Mouse (Mus musculus): ENCODE results near the gene Rbpjl. TPM values are rescaled to one million over a fixed set of nuclear protein-coding genes. Genes with fewer than 3 reads are reported as not detected.

Gene Rbpjl
- polyA plus RNA-seq (2017; shearing (Covaris generic)), result under 1 TPM in 1 of 2 experiments, not detected in 1; 0.66 TPM

DNA sequence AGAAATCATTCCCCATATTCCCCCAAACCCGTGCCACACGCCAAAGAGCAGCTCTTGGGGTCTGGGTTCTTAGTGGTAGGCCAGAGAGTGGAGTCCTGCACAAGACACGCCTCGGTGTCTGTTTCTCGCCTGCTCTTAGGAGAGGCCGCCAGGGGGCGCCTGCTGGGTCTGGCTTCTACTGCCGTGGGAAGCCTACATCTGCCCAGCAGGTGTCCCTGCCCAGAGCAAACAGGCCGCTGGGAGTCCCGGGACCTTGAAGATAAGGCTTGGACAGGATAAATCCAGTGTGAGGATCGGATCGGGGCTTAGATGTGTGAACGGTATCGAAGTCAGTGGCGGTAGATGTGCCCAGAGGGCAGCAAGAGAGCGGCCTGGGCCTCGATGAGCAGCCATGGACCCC is at the start of gene Rbpjl:
Rbpjl (plus strand) TSS at position 236 of the 400 bp plus-strand sequence.

DNA sequence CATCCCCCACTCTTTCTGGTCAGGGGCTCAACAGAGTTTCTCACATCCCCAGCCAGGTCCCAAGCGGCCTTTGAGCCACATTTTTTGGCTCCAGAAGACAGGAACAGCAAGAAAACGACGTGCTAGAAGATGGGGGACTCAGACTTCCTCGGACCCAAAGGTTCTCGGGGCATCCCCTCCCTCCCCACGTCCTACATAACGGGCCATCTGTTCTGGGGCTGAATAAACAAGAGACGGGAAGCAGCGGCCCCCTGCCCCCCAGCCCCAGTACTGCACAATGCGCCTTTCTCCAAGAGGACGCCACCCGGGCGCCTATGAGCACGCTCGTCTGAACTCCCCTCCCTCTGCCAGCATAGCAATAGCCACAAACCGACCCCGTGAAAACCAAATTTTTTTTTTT is 13.9 kb upstream of the Rbpjl start, which contains the start of gene Slpi:
Slpi (minus strand) TSS at position 76 of the 400 bp plus-strand sequence.

DNA sequence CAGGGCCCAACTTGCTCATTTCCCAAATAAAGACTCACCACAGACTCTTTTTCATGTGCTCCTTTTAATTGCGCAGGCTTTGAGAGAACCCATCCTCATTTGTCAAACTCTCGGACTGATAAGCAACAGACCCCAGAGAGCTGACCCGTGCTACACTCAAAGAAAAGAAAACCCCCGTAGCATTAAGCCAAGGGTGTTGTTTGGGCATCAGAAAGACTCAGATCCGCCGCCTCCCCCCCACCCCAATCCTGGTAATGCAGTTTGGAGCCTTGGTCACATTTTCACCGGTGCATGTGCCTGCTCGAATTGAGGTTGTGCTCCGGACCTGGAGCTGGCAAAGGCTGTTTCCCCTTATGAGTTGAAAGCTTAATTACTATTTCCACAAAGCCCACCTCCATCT is 2.1 kb downstream of the Rbpjl start, which contains the start of gene Matn4:
Matn4 (minus strand) TSS at position 101 of the 400 bp plus-strand sequence.

DNA sequence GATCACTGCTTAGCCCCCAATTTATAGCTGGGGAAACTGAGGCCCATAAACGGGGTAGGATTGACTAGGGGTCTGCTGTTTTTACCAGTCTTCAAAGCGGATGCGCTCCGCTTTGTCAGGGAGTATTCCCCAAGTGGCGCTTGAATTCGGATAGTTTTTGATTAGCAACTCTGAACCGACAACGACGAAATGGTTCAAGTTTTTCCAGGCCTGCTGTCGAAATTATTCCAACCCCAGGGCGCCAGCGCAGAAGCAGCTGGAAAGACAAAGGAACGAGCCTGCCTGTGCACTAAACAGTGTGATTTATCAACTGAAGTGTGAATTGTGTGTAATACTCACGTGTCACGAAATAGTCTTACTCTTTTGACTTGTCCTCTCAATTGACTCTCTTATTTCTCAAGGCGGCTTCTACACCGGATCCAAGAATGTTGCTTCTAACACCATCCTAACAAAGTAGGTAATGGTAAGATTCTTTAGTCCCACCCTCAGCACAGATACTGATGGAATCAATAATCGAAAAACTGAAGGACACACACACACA is 40.6 kb downstream of the Rbpjl start, which contains the start of gene Sdc4:
Sdc4 (minus strand) TSS at position 428 of the 541 bp plus-strand sequence.

DNA sequence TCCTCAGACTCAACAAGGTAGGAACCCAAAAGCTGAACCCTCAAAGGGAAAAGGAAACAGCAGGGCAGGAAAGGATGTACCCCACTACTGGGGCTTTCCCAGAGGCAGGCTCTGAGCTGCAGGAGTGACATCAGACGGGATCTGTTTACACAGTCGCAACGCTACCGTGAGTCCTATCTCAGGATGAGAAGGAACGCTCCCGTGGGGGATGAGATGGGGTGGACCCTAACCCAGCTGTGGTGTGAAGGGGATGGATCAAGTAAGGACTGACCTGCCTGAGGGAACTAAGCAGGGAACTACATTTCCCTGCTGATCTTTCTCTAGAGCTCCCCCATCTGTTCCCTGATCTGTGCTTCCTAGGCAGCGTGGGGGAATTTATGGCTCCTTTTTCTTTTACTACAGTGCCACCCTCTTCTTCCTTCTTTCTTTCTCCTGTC is 53.9 kb downstream of the Rbpjl start, which contains the start of gene Sys1:
Sys1 (plus strand) TSS at position 101 of the 437 bp plus-strand sequence.

DNA sequence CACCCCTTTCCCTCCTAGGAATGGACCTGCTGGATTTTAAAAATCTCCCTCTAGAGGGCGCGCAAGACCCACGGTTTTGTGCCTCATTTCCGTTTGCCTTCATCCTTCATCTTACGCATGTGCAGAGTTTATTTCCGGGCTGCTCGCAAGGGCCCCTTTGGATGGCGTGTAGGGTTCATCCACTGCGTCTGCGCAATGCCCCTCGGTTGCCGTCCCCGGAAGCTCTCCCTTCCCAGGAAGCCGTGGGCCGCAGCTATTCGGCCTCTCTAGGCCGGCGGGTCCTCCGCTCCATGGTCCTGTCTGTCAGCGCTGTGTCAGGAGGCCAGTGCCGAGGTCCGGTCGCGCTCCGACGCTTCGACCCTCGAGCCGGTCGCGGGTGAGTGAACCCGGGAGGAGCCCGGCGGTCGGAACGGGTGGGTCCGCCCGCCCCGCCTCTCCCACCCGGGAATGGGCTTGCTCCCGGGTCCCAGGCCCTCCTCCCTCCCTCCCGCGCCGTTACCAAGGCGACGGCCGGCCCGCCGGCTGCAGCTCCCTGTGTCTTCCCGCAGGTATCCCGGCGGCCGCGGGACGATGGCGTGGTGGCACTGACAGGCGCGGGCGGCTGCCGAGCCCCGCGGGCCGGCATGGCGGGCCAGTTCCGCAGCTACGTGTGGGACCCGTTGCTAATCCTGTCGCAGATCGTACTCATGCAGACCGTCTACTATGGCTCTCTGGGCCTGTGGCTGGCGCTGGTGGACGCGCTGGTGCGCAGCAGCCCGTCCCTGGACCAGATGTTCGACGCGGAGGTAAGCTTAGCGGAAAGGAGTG is 58.0 kb downstream of the Rbpjl start, which contains the start of gene Gm20458:
Gm20458 (plus strand) TSS at position 223 of the 807 bp plus-strand sequence.

Other genes starting within 250 kb of the Rbpjl start
- gene Kcns1, start 232.0 kb upstream of the Rbpjl start, polyA plus RNA-seq (2017; shearing (Covaris generic)), result 1 to 10 TPM in 1 of 2 experiments, under 1 TPM in 1; 0.31 to 1.5 TPM
- gene Wfdc5, start 220.4 kb upstream of the Rbpjl start, polyA plus RNA-seq (2017; shearing (Covaris generic)), result 1 to 10 TPM in 1 of 2 experiments, not detected in 1; 1.8 TPM
- 100 to 1,000 TPM in 1 of 2 experiments, 1 to 10 TPM in 1; 1.4 to 102 TPM for gene Wfdc12, start 212.5 kb upstream of the Rbpjl start, polyA plus RNA-seq (2017; shearing (Covaris generic))
- not detected for gene Wfdc15a, start 203.0 kb upstream of the Rbpjl start, polyA plus RNA-seq (2017; shearing (Covaris generic))
- not detected for gene Wfdc15b, start 181.5 kb upstream of the Rbpjl start, polyA plus RNA-seq (2017; shearing (Covaris generic))
- gene Svs2, start 164.7 kb upstream of the Rbpjl start, polyA plus RNA-seq (2017; shearing (Covaris generic)), result not detected
- 1 to 10 TPM in 1 of 2 experiments, not detected in 1; 1.1 TPM for gene Svs3b, start 146.5 kb upstream of the Rbpjl start, polyA plus RNA-seq (2017; shearing (Covaris generic))
- gene Svs4, start 124.7 kb upstream of the Rbpjl start, polyA plus RNA-seq (2017; shearing (Covaris generic)), result not detected
- gene Svs3a, start 113.9 kb upstream of the Rbpjl start, polyA plus RNA-seq (2017; shearing (Covaris generic)), result not detected
- gene Svs6, start 86.4 kb upstream of the Rbpjl start, polyA plus RNA-seq (2017; shearing (Covaris generic)), result not detected
- gene Svs5, start 70.4 kb upstream of the Rbpjl start, polyA plus RNA-seq (2017; shearing (Covaris generic)), result under 1 TPM in 1 of 2 experiments, not detected in 1; 0.56 TPM
- 10 to 100 TPM in 1 of 2 experiments, 1 to 10 TPM in 1; 1.5 to 18.8 TPM for gene Slpi, start 14.0 kb upstream of the Rbpjl start, polyA plus RNA-seq (2017; shearing (Covaris generic))
- gene Matn4, start 2.0 kb downstream of the Rbpjl start, polyA plus RNA-seq (2017; shearing (Covaris generic)), result under 1 TPM; 0.11 to 0.73 TPM
- gene Sdc4, start 40.7 kb downstream of the Rbpjl start, polyA plus RNA-seq (2017; shearing (Covaris generic)), result 10 to 100 TPM in 1 of 2 experiments, 1 to 10 TPM in 1; 2.2 to 24.3 TPM
- gene Sys1, start 53.8 kb downstream of the Rbpjl start, polyA plus RNA-seq (2017; shearing (Covaris generic)), result 10 to 100 TPM; 81.2 to 96.0 TPM
- 10 to 100 TPM; 19.7 to 21.3 TPM for gene Gm20458, start 57.8 kb downstream of the Rbpjl start, polyA plus RNA-seq (2017; shearing (Covaris generic))
- gene Trp53tg5, start 70.6 kb downstream of the Rbpjl start, polyA plus RNA-seq (2017; shearing (Covaris generic)), result under 1 TPM; 0.41 to 0.62 TPM
- 1 to 10 TPM; 6.3 to 6.8 TPM for gene Dbndd2, start 83.0 kb downstream of the Rbpjl start, polyA plus RNA-seq (2017; shearing (Covaris generic))
- 10 to 100 TPM; 27.1 to 28.8 TPM for gene Pigt, start 94.4 kb downstream of the Rbpjl start, polyA plus RNA-seq (2017; shearing (Covaris generic))
- 1 to 10 TPM in 1 of 2 experiments, not detected in 1; 3.3 TPM for gene Wfdc2, start 159.3 kb downstream of the Rbpjl start, polyA plus RNA-seq (2017; shearing (Covaris generic))
- not detected for gene Spint3, start 170.3 kb downstream of the Rbpjl start, polyA plus RNA-seq (2017; shearing (Covaris generic))
- not detected for gene Wfdc6a, start 182.3 kb downstream of the Rbpjl start, polyA plus RNA-seq (2017; shearing (Covaris generic))
- gene Eppin, start 190.5 kb downstream of the Rbpjl start, polyA plus RNA-seq (2017; shearing (Covaris generic)), result not detected
- gene Wfdc6b, start 210.4 kb downstream of the Rbpjl start, polyA plus RNA-seq (2017; shearing (Covaris generic)), result 1 to 10 TPM in 1 of 2 experiments, not detected in 1; 3.0 TPM
- 1 to 10 TPM in 1 of 2 experiments, not detected in 1; 1.6 TPM for gene Wfdc8, start 210.5 kb downstream of the Rbpjl start, polyA plus RNA-seq (2017; shearing (Covaris generic))
- not detected for gene Wfdc16, start 235.7 kb downstream of the Rbpjl start, polyA plus RNA-seq (2017; shearing (Covaris generic))